Mouse (Mus musculus): ENCODE measurements around the gene Ssh3. TPM values are rescaled to one million over a fixed set of nuclear protein-coding genes. Genes with fewer than 3 reads are reported as not detected.

Gene Ssh3
- polyA plus RNA-seq, 1 experiment: 148 TPM

- Histone ChIP-seq H3K27ac (ENCODE audit: insufficient read depth, low read length) (no peak overlapping the region), H3K4me1 (ENCODE audit: control insufficient read depth, insufficient read depth, low read length) (peaks cover 26% of the 10 kb centered on the region), H3K4me3 (ENCODE audit: insufficient read depth, low read length) (no peak overlapping the region; the same call in 1 of the 2 replicates)
- 0 out of 2 replicates have a peak, but pooled peaks have one; percentile 26 for TF ChIP-seq POLR2A (IDR thresholded peaks at IDR 0.05; ENCODE audit: extremely low read depth, insufficient read depth, low read length)
- TF ChIP-seq CTCF (IDR thresholded peaks at IDR 0.05; ENCODE audit: extremely low read depth, insufficient read depth, low read length): no peak
Measured at GRCm38 (mm10) chr19:4303640-4303995, 34.6 kb upstream of the Ssh3 start.

GRCm38 (mm10) chr19:4302936-4303639 lies 34.1 kb upstream of the Ssh3 start:
- TF ChIP-seq POLR2A (IDR thresholded peaks at IDR 0.05; ENCODE audit: extremely low read depth, insufficient read depth, low read length) (no peak), CTCF (IDR thresholded peaks at IDR 0.05; ENCODE audit: extremely low read depth, insufficient read depth, low read length) (no peak)
- no peak overlapping the region for H3K4me3 ChIP-seq (ENCODE audit: insufficient read depth, low read length)
- peak overlapping the region; percentile 58 for H3K27ac ChIP-seq (ENCODE audit: insufficient read depth, low read length)
- H3K4me1 ChIP-seq (ENCODE audit: control insufficient read depth, insufficient read depth, low read length): peaks cover 26% of the 10 kb centered on the region

GRCm38 (mm10) chr19:4301735-4302651 lies 33.0 kb upstream of the Ssh3 start:
- 0 out of 2 replicates have a peak, but pooled peaks have one; percentile 12 for TF ChIP-seq POLR2A (IDR thresholded peaks at IDR 0.05; ENCODE audit: extremely low read depth, insufficient read depth, low read length)
- TF ChIP-seq CTCF (IDR thresholded peaks at IDR 0.05; ENCODE audit: extremely low read depth, insufficient read depth, low read length): no peak
- peak overlapping the region; percentile 25 for H3K27ac ChIP-seq (ENCODE audit: insufficient read depth, low read length)
- H3K4me3 ChIP-seq (ENCODE audit: insufficient read depth, low read length): no peak overlapping the region
- H3K4me1 ChIP-seq (ENCODE audit: control insufficient read depth, insufficient read depth, low read length): peaks cover 26% of the 10 kb centered on the region

DNA sequence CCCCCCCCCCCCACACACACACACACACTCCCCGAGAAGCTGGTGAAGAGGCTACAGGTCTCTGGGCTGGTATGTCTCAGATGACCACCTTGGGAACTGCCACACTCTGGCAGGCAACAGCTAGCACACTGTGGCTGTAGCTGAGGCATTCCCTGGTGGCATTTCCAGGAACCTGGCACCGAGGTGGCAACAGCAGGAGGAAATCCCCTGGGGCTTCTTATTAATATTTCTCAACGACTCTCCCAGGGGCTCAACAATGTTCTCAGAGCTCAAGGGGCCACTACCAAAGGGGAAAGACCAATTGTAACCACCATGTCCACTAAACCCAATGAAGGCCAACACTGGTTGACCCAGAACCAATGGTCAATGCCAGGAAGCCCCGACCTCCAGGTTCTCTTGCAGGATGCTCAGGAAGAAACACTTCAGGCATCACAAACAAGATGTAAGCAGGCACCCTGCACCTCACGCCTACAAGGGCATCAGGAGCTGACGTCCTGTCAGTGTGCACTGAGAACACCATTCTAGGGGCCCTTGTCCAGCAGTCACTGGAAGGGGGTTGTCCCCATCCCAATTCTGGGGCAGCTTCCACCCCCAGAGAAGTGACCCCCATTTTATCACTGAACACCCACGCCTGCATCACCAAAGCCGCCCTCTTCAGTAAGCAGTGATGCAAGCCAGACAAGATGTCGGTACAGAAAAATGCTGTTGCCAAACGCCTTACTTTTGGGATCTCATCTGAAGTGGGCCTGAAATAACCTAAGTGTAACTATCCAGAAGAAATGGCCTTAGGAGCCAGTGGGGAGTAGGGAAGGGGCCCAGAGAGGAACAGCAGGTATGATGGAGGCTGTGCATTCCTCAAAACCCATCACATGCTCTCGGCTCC lies 32.1 kb upstream of the Ssh3 start:
- no peak overlapping the region for H3K4me3 ChIP-seq (ENCODE audit: insufficient read depth, low read length)
- no peak for TF ChIP-seq POLR2A (IDR thresholded peaks at IDR 0.05; ENCODE audit: extremely low read depth, insufficient read depth, low read length)
- TF ChIP-seq CTCF (IDR thresholded peaks at IDR 0.05; ENCODE audit: extremely low read depth, insufficient read depth, low read length): no peak
- H3K27ac ChIP-seq (ENCODE audit: insufficient read depth, low read length): peak overlapping the region; percentile 25; the same call in 1 of the 2 replicates
- H3K4me1 ChIP-seq (ENCODE audit: control insufficient read depth, insufficient read depth, low read length): peaks cover 24% of the 10 kb centered on the region

- TF ChIP-seq CTCF (IDR thresholded peaks at IDR 0.05; ENCODE audit: extremely low read depth, insufficient read depth, low read length) (no peak), POLR2A (IDR thresholded peaks at IDR 0.05; ENCODE audit: extremely low read depth, insufficient read depth, low read length) (no peak)
- H3K4me3 ChIP-seq (ENCODE audit: insufficient read depth, low read length): no peak overlapping the region
- no peak overlapping the region for H3K27ac ChIP-seq (ENCODE audit: insufficient read depth, low read length)
- peaks cover 24% of the 10 kb centered on the region for H3K4me1 ChIP-seq (ENCODE audit: control insufficient read depth, insufficient read depth, low read length)
Measured at GRCm38 (mm10) chr19:4300271-4300704, 31.3 kb upstream of the Ssh3 start.

- H3K27ac ChIP-seq (ENCODE audit: insufficient read depth, low read length): no peak overlapping the region
- H3K4me1 ChIP-seq (ENCODE audit: control insufficient read depth, insufficient read depth, low read length): peaks cover 22% of the 10 kb centered on the region
- H3K4me3 ChIP-seq (ENCODE audit: insufficient read depth, low read length): no peak overlapping the region
Measured at GRCm38 (mm10) chr19:4299574-4300270, 30.7 kb upstream of the Ssh3 start.

GRCm38 (mm10) chr19:4299126-4299525 lies 30.1 kb upstream of the Ssh3 start:
- H3K27ac ChIP-seq (ENCODE audit: insufficient read depth, low read length): no peak overlapping the region

More at GRCm38 (mm10) chr19:4299574-4300270, 30.7 kb upstream of the Ssh3 start:
- no peak for TF ChIP-seq CTCF (IDR thresholded peaks at IDR 0.05; ENCODE audit: extremely low read depth, insufficient read depth, low read length)

GRCm38 (mm10) chr19:4298322-4299121 lies 29.5 kb upstream of the Ssh3 start:
- Histone ChIP-seq H3K4me1 (ENCODE audit: control insufficient read depth, insufficient read depth, low read length) (peaks cover 18% of the 10 kb centered on the region), H3K4me3 (ENCODE audit: insufficient read depth, low read length) (no peak overlapping the region), H3K27ac (ENCODE audit: insufficient read depth, low read length) (no peak overlapping the region)
- TF ChIP-seq POLR2A (IDR thresholded peaks at IDR 0.05; ENCODE audit: extremely low read depth, insufficient read depth, low read length) (no peak), CTCF (IDR thresholded peaks at IDR 0.05; ENCODE audit: extremely low read depth, insufficient read depth, low read length) (no peak)

More at GRCm38 (mm10) chr19:4299126-4299525, 30.1 kb upstream of the Ssh3 start:
- Histone ChIP-seq H3K4me1 (ENCODE audit: control insufficient read depth, insufficient read depth, low read length) (peaks cover 21% of the 10 kb centered on the region), H3K4me3 (ENCODE audit: insufficient read depth, low read length) (no peak overlapping the region)
- TF ChIP-seq CTCF (IDR thresholded peaks at IDR 0.05; ENCODE audit: extremely low read depth, insufficient read depth, low read length): no peak
- TF ChIP-seq POLR2A (IDR thresholded peaks at IDR 0.05; ENCODE audit: extremely low read depth, insufficient read depth, low read length): no peak

Measured in cortical plate, adult 2 months (tissue).